ENCODE assay signal across 8 mouse cellular contexts in the genomic region with DNA sequence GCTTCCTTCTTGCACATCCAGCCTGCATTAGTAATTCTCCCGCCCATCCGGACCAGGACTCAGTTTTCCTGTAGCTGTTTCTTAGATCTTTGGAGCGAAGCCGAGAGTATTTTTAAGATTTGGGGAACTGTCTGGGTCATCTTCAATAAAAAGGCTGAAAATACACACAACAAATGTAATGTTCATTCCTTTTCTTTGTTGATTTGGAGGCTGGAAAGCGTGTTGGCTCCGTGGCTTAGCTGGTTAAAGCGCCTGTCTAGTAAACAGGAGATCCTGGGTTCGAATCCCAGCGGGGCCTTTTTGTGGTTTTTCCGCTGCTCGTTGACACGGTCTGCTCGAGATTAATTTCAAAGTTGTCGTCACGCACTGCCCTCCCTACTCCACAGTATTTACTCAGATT. TPM values are rescaled to one million over a fixed set of nuclear protein-coding genes. Genes with fewer than 3 reads are reported as not detected.
DNase-seq lines count a peak whose midpoint lies in the region; ATAC-seq lines count a peak whose summit lies in the region.

No protein-coding gene starts in this region.

- intact Hi-C loops in gastrocnemius, postnatal 36 days (cut with DNase I): no loop called here
- intact Hi-C loops in left cerebral cortex, postnatal 4 days (cut with DNase I): no loop called here

- ATAC-seq in activated CD4-positive, CD25-positive, alpha-beta regulatory T cell, adult 4 months: no peak

- DNase-seq in adrenal gland, postnatal 10 days: peak; percentile 92
- peak; percentile 95 for DNase-seq in embryo, embryonic 9.5 days (ENCODE audit: extremely low spot score)
- DNase-seq in gastrocnemius, postnatal 36 days: peak; percentile 65
- peak; percentile 71 for DNase-seq in kidney, adult 11 months
- DNase-seq in left cerebral cortex, postnatal 4 days: peak; percentile 79
- DNase-seq in mesoderm, embryonic 11.5 days (ENCODE audit: low read depth, low spot score): peak; percentile 92
- DNase-seq in skeletal muscle tissue, adult 2 months (ENCODE audit: low read depth, low spot score): peak; percentile 72

RNA-seq across cellular contexts. Expression of a gene that starts 15.3 kb away (rescaled TPM):
- total RNA-seq in adrenal gland, postnatal 10 days (2021): under 1 TPM in 1 of 2 experiments, not detected in 1; 0.55 TPM
- total RNA-seq in gastrocnemius, postnatal 36 days (2021): not detected
- not detected for total RNA-seq in left cerebral cortex, postnatal 4 days (2021)
- not detected for polyA plus RNA-seq in activated CD4-positive, CD25-positive, alpha-beta regulatory T cell, adult 4 months (2017; shearing (Covaris generic))

RNA-seq across cellular contexts. Expression of a gene that starts 26.7 kb away (rescaled TPM):
- 1 to 10 TPM; 6.1 to 7.1 TPM for total RNA-seq in adrenal gland, postnatal 10 days (2021)
- total RNA-seq in gastrocnemius, postnatal 36 days (2021): 1 to 10 TPM; 3.2 to 3.3 TPM
- 1 to 10 TPM; 5.6 to 6.1 TPM for total RNA-seq in left cerebral cortex, postnatal 4 days (2021)
- 10 to 100 TPM; 10.4 to 11.1 TPM for polyA plus RNA-seq in activated CD4-positive, CD25-positive, alpha-beta regulatory T cell, adult 4 months (2017; shearing (Covaris generic))

RNA-seq across cellular contexts. Expression of a gene that starts 38.3 kb away (rescaled TPM):
- not detected for total RNA-seq in adrenal gland, postnatal 10 days (2021)
- total RNA-seq in gastrocnemius, postnatal 36 days (2021): not detected
- not detected for total RNA-seq in left cerebral cortex, postnatal 4 days (2021)
- not detected for polyA plus RNA-seq in activated CD4-positive, CD25-positive, alpha-beta regulatory T cell, adult 4 months (2017; shearing (Covaris generic))
